Mouse (Mus musculus): ENCODE data around the gene Hydin. TPM values are rescaled to one million over a fixed set of nuclear protein-coding genes. Genes with fewer than 3 reads are reported as not detected.
"Not testable (repeated sequence)": the region's sequence is repeated elsewhere in the genome, so short reads cannot be mapped to it uniquely, and the experiment has no call there.

The Hydin gene
- polyA plus RNA-seq, 1 experiment = not detected

DNA sequence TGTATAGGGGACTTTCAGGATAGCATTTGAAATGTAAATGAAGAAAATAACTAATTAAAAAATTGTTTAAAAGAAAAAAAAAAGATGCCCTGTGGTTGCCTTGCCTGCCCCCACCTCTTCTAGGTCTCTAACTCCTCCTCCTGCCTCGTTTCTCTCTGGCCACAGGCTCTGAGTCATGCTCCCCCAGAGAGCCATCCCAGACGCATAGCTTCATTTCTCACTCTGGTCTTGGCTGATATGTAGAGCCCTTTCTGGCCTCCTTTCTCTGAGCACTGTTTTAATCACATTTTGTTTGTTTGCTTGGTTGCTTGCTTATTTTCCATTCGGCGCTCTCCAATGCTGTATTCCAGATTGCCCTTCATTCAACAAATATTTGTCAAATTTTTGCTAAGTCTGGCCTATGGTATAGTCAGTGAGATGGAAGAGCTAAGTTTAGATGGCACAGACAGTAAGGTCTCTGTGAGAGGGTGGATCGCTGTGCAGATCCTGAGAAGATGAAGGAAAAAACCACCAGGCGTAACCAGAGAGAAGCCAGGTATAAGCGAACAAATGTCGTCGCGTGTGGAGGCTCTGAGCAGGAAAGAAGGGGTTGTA, 57.3 kb downstream of the Hydin start:
- Histone ChIP-seq H3K9me3 (peaks cover 7% of the 10 kb centered on the region), H3K4me1 (no peaks in the 10 kb centered on the region), H3K36me3 (replicated peaks; ENCODE audit: low read length) (no peaks in the 10 kb centered on the region), H3K4me3 (replicated peaks) (no peak overlapping the region), H3K27me3 (replicated peaks) (no peaks in the 10 kb centered on the region)
- TF ChIP-seq FLI1 (IDR thresholded peaks at IDR 0.05; ENCODE audit: low read length) (no peak), GATA1 (IDR thresholded peaks at IDR 0.05; ENCODE audit: borderline replicate concordance, low read length) (no peak)

DNA sequence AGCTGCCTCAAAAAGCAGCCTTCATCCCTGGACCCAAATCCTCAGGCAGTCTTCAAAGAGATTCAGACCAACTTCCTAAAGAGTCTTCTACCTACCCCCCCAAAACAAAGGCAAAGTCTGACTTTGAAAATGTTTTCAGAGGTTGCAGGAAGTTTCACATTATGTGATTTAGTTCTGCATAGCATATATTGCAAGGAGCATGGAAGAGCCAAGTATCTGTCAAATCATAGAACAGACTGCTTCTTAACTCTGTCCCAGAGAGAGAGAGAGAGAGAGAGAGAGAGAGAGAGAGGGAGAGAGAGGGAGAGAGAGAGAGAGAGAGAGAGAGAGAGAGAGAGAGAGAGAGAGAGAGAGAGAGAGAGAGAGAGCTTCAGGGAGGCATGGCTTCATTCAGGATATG, 60.3 kb downstream of the Hydin start:
- H3K4me1 ChIP-seq; H3K9me3 ChIP-seq; H3K27me3 ChIP-seq (replicated peaks); H3K36me3 ChIP-seq (replicated peaks; ENCODE audit: low read length); H3K4me3 ChIP-seq (replicated peaks): not testable (repeated sequence)

DNA sequence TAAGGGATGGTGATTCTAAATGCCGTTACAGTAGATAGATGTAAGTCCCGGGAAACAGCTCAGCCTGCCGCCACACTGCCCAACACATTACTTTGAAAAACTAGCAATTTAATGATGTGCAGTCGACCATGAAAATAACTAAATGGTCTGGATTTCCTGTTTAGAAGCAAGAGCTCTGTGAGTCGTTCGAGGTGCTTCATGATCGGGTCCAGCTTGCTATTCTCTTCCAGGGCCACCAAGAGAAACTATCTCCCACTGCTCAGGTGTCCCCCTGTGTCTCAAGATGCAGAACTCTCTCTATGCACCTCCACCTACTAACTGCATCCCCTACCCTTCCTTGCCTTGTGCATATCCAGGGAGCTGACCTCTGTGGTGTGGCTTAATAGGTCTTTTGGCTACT, 66.6 kb downstream of the Hydin start:
- no peak overlapping the region for H3K4me3 ChIP-seq (replicated peaks)
- H3K27me3 ChIP-seq (replicated peaks) = no peaks in the 10 kb centered on the region
- no peaks in the 10 kb centered on the region for H3K36me3 ChIP-seq (replicated peaks; ENCODE audit: low read length)
- H3K9me3 ChIP-seq = peaks cover 8% of the 10 kb centered on the region
- H3K4me1 ChIP-seq = no peaks in the 10 kb centered on the region
- no peak for TF ChIP-seq GATA1 (IDR thresholded peaks at IDR 0.05; ENCODE audit: borderline replicate concordance, low read length)
- TF ChIP-seq FLI1 (IDR thresholded peaks at IDR 0.05; ENCODE audit: low read length) = no peak

DNA sequence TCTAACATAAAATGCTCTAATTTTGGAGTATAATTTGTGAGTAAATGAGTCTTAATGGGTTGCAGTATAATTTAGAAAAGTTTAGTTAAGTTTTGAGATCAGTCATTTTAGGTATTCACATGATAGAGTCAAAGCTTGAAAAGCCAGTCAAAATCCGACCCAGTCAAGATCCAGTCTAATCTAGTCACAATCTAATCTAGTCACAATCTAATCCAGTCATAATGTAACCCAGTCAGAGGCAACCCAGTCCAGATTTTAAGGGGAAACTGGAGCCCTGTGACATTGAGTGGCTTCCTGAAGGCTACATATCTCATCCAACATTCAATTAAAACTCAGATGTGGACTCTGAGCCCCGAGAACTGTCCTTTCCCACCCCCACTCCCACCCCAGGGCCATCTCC, 72.7 kb downstream of the Hydin start:
- Histone ChIP-seq H3K9me3 (peaks cover 6% of the 10 kb centered on the region), H3K4me1 (no peaks in the 10 kb centered on the region), H3K27me3 (replicated peaks) (no peaks in the 10 kb centered on the region), H3K4me3 (replicated peaks) (no peak overlapping the region), H3K36me3 (replicated peaks; ENCODE audit: low read length) (no peaks in the 10 kb centered on the region)
- no peak for TF ChIP-seq FLI1 (IDR thresholded peaks at IDR 0.05; ENCODE audit: low read length)
- TF ChIP-seq GATA1 (IDR thresholded peaks at IDR 0.05; ENCODE audit: borderline replicate concordance, low read length) = no peak

DNA sequence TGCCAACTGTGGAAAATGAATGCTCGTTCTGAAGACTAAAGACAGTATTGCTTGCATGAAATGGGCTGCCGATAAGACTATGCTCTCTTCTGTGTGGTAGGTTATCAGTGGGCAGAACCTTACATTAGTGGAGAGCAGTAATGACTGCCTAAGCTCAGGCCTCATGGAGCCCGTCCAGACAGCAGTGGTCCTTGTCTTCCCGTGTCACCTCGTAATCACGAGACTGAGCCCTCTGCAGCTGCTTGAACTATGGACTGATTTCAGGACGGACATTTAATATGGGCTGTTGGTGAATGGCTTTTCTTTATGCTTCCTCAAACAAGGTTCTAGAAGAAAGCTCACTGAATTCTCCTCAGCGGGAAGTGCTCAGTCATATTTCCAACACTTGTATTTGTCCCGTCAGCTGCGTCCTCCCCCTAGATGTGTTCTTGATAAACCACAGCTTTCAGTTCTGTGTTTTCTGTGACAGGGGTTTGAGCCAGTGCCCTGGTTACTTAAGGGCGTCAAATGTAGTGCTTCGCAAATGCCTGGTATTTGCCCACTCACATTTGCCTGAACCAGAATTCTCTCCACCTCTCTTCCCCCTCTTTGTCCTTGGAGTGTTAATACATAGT, 73.4 kb downstream of the Hydin start:
- Histone ChIP-seq H3K9me3 (peaks cover 6% of the 10 kb centered on the region), H3K4me3 (replicated peaks) (no peak overlapping the region), H3K27me3 (replicated peaks) (no peaks in the 10 kb centered on the region), H3K4me1 (no peaks in the 10 kb centered on the region), H3K36me3 (replicated peaks; ENCODE audit: low read length) (no peaks in the 10 kb centered on the region)
- no peak for TF ChIP-seq FLI1 (IDR thresholded peaks at IDR 0.05; ENCODE audit: low read length)
- TF ChIP-seq GATA1 (IDR thresholded peaks at IDR 0.05; ENCODE audit: borderline replicate concordance, low read length) = no peak

DNA sequence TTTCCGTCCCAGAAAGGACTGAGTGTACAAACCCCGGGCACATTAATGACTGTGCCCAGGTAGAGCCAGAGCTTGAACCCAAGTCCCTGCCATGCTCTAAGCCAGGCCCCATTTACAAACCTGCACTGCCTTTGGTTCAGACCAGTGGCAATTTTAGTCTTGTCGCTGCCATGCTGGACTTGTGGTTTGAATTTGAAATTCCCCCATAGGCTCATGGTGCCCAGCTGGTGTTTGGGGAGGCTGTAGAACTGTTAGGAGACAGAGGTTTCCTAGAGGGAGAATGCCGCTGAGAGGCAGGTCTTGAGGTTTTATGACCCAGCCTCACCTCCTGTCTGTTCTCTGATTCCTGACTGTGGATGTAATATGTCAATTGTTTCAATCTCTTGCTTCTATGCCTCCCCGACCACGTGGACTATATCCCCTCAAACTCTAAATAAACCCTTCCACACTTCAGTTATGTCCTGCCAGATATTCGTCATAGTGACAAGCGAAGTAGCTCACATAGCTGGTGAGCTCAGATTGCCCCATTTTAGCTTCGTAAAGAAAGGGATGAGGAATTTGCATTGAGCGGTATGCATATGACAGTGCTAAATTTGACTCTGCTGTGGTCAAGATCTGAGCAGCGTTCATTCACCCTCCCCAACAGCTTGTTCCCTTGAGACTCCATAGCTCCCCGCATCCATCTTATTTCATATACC, 79.1 kb downstream of the Hydin start:
- H3K4me3 ChIP-seq (replicated peaks) = no peak overlapping the region
- no peak for TF ChIP-seq FLI1 (IDR thresholded peaks at IDR 0.05; ENCODE audit: low read length)
- TF ChIP-seq GATA1 (IDR thresholded peaks at IDR 0.05; ENCODE audit: borderline replicate concordance, low read length) = no peak
- H3K9me3 ChIP-seq = no peaks in the 10 kb centered on the region
- no peaks in the 10 kb centered on the region for H3K36me3 ChIP-seq (replicated peaks; ENCODE audit: low read length)
- H3K4me1 ChIP-seq = no peaks in the 10 kb centered on the region
- no peaks in the 10 kb centered on the region for H3K27me3 ChIP-seq (replicated peaks)

DNA sequence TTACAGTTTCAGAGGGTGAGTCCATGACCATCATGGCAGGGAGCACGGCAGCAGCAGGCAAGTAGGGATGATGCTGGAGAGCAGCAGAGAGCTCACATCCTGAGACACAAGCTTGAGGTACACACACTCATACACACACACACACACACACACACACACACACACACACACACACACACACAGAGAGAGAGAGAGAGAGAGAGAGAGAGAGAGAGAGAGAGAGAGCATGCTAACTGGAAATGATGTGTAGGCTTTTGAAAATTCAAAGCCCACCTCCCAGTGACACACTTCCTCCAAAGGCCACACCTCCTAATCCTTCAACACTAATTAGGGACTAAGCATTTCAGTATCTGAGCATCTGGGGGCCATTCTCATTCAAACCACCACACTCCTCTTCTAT, 80.1 kb downstream of the Hydin start:
- Histone ChIP-seq H3K36me3 (replicated peaks; ENCODE audit: low read length) (no peaks in the 10 kb centered on the region), H3K27me3 (replicated peaks) (no peaks in the 10 kb centered on the region), H3K4me1 (no peaks in the 10 kb centered on the region), H3K4me3 (replicated peaks) (no peak overlapping the region), H3K9me3 (no peaks in the 10 kb centered on the region)
- no peak for TF ChIP-seq FLI1 (IDR thresholded peaks at IDR 0.05; ENCODE audit: low read length)
- no peak for TF ChIP-seq GATA1 (IDR thresholded peaks at IDR 0.05; ENCODE audit: borderline replicate concordance, low read length)

DNA sequence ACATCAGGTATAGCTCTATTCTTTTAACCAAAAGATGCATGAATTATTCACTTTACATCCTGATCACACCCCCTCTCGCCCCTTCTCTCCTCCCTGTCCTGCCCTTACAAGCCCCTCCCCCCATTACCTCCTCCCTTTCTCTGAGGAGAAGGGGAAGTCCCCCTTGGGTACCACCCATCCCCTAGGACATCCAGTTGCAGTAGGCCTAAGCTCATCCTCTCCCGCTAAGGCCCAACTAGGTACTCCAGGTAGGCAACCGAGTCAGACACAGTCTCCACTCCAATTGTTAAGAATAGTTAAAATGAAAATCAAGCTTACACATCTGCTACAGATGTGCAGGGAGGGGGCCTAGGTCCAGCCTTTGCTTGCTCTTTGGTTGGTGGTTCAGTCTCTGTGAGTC, 83.9 kb downstream of the Hydin start:
- no peaks in the 10 kb centered on the region for H3K4me1 ChIP-seq

DNA sequence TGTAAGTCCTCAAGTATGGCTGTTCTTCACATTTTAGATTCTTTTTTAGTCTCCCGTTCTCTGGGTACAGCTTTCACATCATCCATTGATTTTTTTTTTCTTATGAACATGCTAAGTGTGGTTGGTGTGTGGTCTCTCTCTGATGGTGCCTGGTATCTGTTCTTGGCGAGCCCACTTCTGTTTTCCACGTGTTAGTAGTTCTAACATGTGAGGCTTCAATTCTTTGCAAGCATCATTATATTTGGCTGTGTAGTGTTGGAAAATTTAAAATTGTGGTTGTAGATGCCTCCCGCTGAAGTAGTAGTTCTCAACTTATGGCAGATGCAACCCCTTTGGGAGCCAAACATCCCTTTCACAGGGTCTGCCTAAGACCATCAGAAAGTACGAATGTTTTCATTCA, 85.1 kb downstream of the Hydin start:
- no peak for TF ChIP-seq FLI1 (IDR thresholded peaks at IDR 0.05; ENCODE audit: low read length)
- TF ChIP-seq GATA1 (IDR thresholded peaks at IDR 0.05; ENCODE audit: borderline replicate concordance, low read length) = no peak
- no peak overlapping the region for H3K4me3 ChIP-seq (replicated peaks)
- no peaks in the 10 kb centered on the region for H3K27me3 ChIP-seq (replicated peaks)
- H3K9me3 ChIP-seq = no peaks in the 10 kb centered on the region
- no peaks in the 10 kb centered on the region for H3K4me1 ChIP-seq
- H3K36me3 ChIP-seq (replicated peaks; ENCODE audit: low read length) = no peaks in the 10 kb centered on the region

More for the DNA sequence above, 83.9 kb downstream of the Hydin start:
- H3K9me3 ChIP-seq = no peaks in the 10 kb centered on the region
- no peak overlapping the region for H3K4me3 ChIP-seq (replicated peaks)
- no peaks in the 10 kb centered on the region for H3K36me3 ChIP-seq (replicated peaks; ENCODE audit: low read length)
- no peak for TF ChIP-seq GATA1 (IDR thresholded peaks at IDR 0.05; ENCODE audit: borderline replicate concordance, low read length)
- no peak for TF ChIP-seq FLI1 (IDR thresholded peaks at IDR 0.05; ENCODE audit: low read length)
- H3K27me3 ChIP-seq (replicated peaks) = no peaks in the 10 kb centered on the region

DNA sequence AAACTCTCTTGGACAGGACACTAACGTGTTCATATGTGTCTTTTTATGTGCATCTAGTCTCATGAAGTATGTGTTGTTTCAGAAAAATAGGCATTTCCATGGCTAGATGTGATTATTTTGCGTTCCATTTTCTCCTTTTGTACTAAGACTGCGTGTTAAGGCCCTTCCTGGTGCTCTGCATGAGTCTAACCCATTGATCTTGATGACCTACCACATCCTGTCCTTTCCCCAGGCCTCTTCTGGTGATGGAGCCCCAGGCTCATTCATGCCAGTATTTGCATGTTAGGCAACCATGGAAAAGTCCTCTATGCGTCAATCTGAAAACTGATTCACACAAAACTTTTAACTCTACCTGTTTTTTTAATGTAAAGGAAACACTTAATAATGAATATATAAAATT, 96.2 kb downstream of the Hydin start:
- no peaks in the 10 kb centered on the region for H3K36me3 ChIP-seq (replicated peaks; ENCODE audit: low read length)
- no peaks in the 10 kb centered on the region for H3K4me1 ChIP-seq
- H3K9me3 ChIP-seq = peaks cover 25% of the 10 kb centered on the region
- no peak for TF ChIP-seq GATA1 (IDR thresholded peaks at IDR 0.05; ENCODE audit: borderline replicate concordance, low read length)
- no peak for TF ChIP-seq FLI1 (IDR thresholded peaks at IDR 0.05; ENCODE audit: low read length)
- H3K4me3 ChIP-seq (replicated peaks) = no peak overlapping the region
- H3K27me3 ChIP-seq (replicated peaks) = no peaks in the 10 kb centered on the region
